Mouse (Mus musculus) 3134 (cell line): Measurements from ENCODE around the gene Gm13128.
"Not testable (repeated sequence)": the region's sequence is repeated elsewhere in the genome, so short reads cannot be mapped to it uniquely, and the experiment has no call there.

Experiments
- DNase-seq: peaks from one replicate; pipeline ENCODE4 v3.0.0-alpha.2; 2011; ENCODE audit warnings: low spot score; ENCODE audit not compliant: insufficient read length; ENCODE audit errors: extremely low read depth

The Gm13128 gene

DNA sequence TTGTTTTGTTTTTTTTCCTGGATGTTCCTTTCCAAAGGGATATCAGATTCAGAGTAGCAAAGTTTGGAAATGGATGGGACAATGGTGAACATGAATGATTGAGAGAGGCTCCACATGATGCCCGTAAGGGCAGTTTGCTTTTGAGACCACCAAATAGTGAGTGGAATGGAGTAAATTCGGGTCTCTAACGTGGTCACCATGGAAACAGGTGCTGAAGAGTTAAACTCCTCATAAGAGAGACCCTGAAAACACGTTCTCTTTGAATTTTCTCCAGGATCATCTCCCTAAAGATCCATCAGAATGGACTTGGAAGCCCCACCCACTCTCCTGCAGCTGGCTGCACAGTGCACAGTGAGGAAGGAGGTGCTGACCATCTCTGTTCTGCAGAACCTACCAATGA lies at the start of gene Gm13128:
TSS of gene Gm13128 (plus strand) at position 301 of the 400 bp plus-strand sequence.
- DNase-seq = not testable (repeated sequence)

DNA sequence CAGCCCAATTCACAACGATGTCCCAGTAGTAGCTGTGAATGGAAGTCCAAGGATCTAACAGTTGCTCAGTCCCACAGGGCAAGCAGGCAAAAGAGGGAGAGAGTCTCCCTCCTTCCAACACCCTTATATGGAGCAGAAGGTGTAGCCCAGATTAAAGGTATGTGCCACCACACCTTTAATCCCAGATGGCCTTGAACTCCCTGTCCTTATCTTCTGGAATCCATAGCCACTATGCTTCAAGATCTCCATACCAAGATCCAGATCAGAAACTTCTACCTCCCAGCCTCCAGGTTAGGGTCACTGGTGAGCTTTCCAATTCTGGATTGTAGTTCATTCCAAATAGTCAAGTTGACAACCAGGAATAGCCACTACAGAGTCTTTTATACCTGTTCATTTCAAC lies 49.7 kb upstream of the Gm13128 start, which contains the start of gene Pramel5:
TSS of gene Pramel5 (minus strand) at position 101 of the 400 bp plus-strand sequence.
- DNase-seq = not testable (repeated sequence)

DNA sequence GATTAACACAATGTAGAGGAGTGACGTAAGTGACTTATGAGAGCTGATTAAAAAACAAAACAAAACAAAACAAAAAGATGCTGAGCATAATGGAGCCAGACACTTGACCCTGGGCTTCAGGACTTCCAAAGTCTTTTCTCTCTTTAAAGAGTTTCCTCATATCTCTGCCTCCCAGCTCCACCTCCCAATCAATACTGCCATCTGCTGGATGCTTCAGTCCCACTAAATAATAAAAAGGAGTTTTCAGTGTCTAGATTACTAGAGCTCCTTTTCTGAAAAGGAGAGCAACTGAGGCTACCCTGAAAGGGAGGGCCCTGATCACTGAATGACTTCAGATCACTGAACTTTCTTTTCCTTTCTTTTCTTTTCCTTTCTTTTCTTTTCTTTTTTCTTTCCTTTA lies 30.6 kb upstream of the Gm13128 start:
- DNase-seq = not testable (repeated sequence)

DNA sequence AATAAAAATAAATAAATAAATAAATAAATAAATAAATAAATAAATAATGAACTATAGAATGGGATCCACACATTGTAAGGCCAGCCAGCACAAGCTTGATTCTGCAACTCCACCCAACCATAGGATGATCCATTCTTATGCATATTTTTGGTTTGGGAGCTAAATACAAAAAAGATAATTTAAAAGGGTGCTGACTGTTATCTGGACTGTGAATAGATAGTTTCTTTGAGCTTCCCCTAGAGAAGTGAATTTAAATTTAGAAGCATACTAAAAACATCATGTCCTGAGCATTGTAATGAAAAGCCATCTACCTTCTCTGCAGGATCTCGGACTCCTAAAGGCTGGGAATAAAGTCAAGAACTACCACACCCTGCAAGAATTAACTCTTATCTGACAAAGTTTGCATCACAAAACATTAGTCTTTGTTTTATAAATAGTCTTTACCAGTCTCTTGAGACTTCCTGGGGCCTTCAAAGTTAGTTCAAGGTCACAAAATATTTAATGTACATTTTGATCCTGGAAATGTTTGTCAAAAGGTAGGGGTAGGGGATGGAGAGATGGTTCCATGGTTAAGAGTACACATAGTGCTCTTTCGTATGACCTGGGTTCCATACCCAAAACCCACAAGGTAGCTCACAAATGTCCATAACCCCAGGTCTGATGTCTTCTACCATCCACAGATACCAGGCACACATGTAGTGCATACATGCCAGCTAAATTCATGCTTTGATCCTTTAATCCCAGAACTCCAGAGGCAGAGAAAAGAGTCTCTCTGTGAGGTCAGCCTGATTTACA lies 17.2 kb upstream of the Gm13128 start:
- DNase-seq = not testable (repeated sequence)

GRCm38 (mm10) chr4:144335856-144336255 lies 5.8 kb downstream of the Gm13128 start:
- DNase-seq = not testable (repeated sequence)

GRCm38 (mm10) chr4:144357642-144358041 lies 27.6 kb downstream of the Gm13128 start, which contains the start of gene Gm13119:
Gm13119 (plus strand) TSS chr4:144357942.
- not testable (repeated sequence) for DNase-seq

- no peak for DNase-seq
Observed at GRCm38 (mm10) chr4:144377911-144378310, 47.9 kb downstream of the Gm13128 start, which contains the start of gene Pramef20. Pramef20 (minus strand) TSS chr4:144377933.
